Mouse (Mus musculus): ENCODE measurements around the gene Cdkn2b. TPM values are rescaled to one million over a fixed set of nuclear protein-coding genes. Genes with fewer than 3 reads are reported as not detected.
A peak's percentile ranks its signal among the peaks of the same experiment; 100 is the strongest.

Gene Cdkn2b
- polyA plus RNA-seq (2015; fragmentation: Nextera tagmentation; extraction: Ambion mirVana) = 65.6 and 67.2 TPM in 2 replicates

- H3K4me1 ChIP-seq (replicated peaks; ENCODE audit: control insufficient read depth, insufficient read depth, low read length) = no peaks in the 10 kb centered on the region
- peak; percentile 96 for ATAC-seq
- H3K9ac ChIP-seq (ENCODE audit: low read depth, low read length) = peak within 1 kb of the TSS; percentile 78
- peak within 1 kb of the TSS; percentile 93 for H3K27ac ChIP-seq (ENCODE audit: low read depth, low read length)
- H3K36me3 ChIP-seq (ENCODE audit: control insufficient read depth, insufficient read depth) = no peaks in the 10 kb centered on the region; the same call in 1 of the 2 replicates
- H3K4me3 ChIP-seq (ENCODE audit: low read depth, low read length) = peak within 1 kb of the TSS; percentile 78
- H3K9me3 ChIP-seq (ENCODE audit: control insufficient read depth) = no peaks in the 10 kb centered on the region
- TF ChIP-seq CTCF (IDR thresholded peaks at IDR 0.05; ENCODE audit: low read depth) = peak; percentile 91
- under 1% methylated on average over 61 of the region's 61 CpGs for WGBS
- peaks cover 56% of the 10 kb centered on the region for H3K27me3 ChIP-seq (replicated peaks; ENCODE audit: control insufficient read depth, insufficient read depth, low read length)
- peak within 1 kb of the TSS; percentile 96 for H3K4me2 ChIP-seq (replicated peaks; ENCODE audit: low read depth)
Measured at GRCm38 (mm10) chr4:89310491-89311254, at the start of gene Cdkn2b. TSS of gene Cdkn2b (minus strand) at chr4:89311039.

GRCm38 (mm10) chr4:89360349-89360748 lies 49.5 kb upstream of the Cdkn2b start:
- H3K27ac ChIP-seq (ENCODE audit: low read depth, low read length) = no peak overlapping the region

GRCm38 (mm10) chr4:89359506-89359905 lies 48.7 kb upstream of the Cdkn2b start:
- Histone ChIP-seq H3K4me3 (ENCODE audit: low read depth, low read length) (no peak overlapping the region), H3K27ac (ENCODE audit: low read depth, low read length) (no peak overlapping the region), H3K4me1 (replicated peaks; ENCODE audit: control insufficient read depth, insufficient read depth, low read length) (no peaks in the 10 kb centered on the region; the same call in 1 of the 2 replicates), H3K9ac (ENCODE audit: low read depth, low read length) (no peak overlapping the region), H3K9me3 (ENCODE audit: control insufficient read depth) (no peaks in the 10 kb centered on the region), H3K36me3 (ENCODE audit: control insufficient read depth, insufficient read depth) (no peaks in the 10 kb centered on the region), H3K27me3 (replicated peaks; ENCODE audit: control insufficient read depth, insufficient read depth, low read length) (no peaks in the 10 kb centered on the region), H3K4me2 (replicated peaks; ENCODE audit: low read depth) (no peak overlapping the region)
- no peak for ATAC-seq
- WGBS = 83% methylated on average over 6 of the region's 6 CpGs
- no peak for TF ChIP-seq CTCF (IDR thresholded peaks at IDR 0.05; ENCODE audit: low read depth)

More at GRCm38 (mm10) chr4:89360349-89360748, 49.5 kb upstream of the Cdkn2b start:
- WGBS = 21% methylated on average over 3 of the region's 3 CpGs
- H3K27me3 ChIP-seq (replicated peaks; ENCODE audit: control insufficient read depth, insufficient read depth, low read length) = no peaks in the 10 kb centered on the region
- TF ChIP-seq CTCF (IDR thresholded peaks at IDR 0.05; ENCODE audit: low read depth) = no peak
- no peaks in the 10 kb centered on the region for H3K36me3 ChIP-seq (ENCODE audit: control insufficient read depth, insufficient read depth)
- H3K4me1 ChIP-seq (replicated peaks; ENCODE audit: control insufficient read depth, insufficient read depth, low read length) = no peaks in the 10 kb centered on the region; the same call in 1 of the 2 replicates
- no peak overlapping the region for H3K4me2 ChIP-seq (replicated peaks; ENCODE audit: low read depth)
- ATAC-seq = peak; percentile 60; the same call in 1 of the 2 replicates
- no peak overlapping the region for H3K9ac ChIP-seq (ENCODE audit: low read depth, low read length)
- no peak overlapping the region for H3K4me3 ChIP-seq (ENCODE audit: low read depth, low read length)
- H3K9me3 ChIP-seq (ENCODE audit: control insufficient read depth) = no peaks in the 10 kb centered on the region

GRCm38 (mm10) chr4:89353935-89354334 lies 43.1 kb upstream of the Cdkn2b start:
- no peak for ATAC-seq
- WGBS = 50% methylated on average over 9 of the region's 9 CpGs
- Histone ChIP-seq H3K4me1 (replicated peaks; ENCODE audit: control insufficient read depth, insufficient read depth, low read length) (no peaks in the 10 kb centered on the region), H3K36me3 (ENCODE audit: control insufficient read depth, insufficient read depth) (no peaks in the 10 kb centered on the region), H3K9ac (ENCODE audit: low read depth, low read length) (no peak overlapping the region), H3K4me2 (replicated peaks; ENCODE audit: low read depth) (no peak overlapping the region), H3K9me3 (ENCODE audit: control insufficient read depth) (no peaks in the 10 kb centered on the region), H3K27me3 (replicated peaks; ENCODE audit: control insufficient read depth, insufficient read depth, low read length) (no peaks in the 10 kb centered on the region), H3K4me3 (ENCODE audit: low read depth, low read length) (no peak overlapping the region), H3K27ac (ENCODE audit: low read depth, low read length) (no peak overlapping the region)
- TF ChIP-seq CTCF (IDR thresholded peaks at IDR 0.05; ENCODE audit: low read depth) = peak; percentile 55

- 64% methylated on average over 3 of the region's 3 CpGs for WGBS
Measured at GRCm38 (mm10) chr4:89353071-89353582, 42.3 kb upstream of the Cdkn2b start.

DNA sequence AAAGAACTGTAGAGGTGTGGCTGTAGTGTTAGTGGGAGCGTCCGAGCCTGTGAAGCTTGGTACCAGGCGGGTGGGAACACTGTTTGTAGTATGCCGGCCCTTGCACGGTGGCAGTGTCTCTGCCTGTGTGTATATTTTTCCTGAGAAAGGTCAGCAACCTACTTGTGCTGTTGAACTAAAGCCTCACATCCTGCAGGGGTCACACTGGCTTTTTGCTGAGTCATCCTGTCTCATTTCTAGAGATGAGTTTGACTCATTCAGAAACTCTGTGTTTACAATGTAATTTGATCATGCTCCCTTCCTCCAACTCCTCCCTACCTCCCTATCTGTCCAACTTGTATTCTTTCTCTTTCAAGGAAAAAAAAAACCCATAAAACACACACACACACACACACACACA lies 40.6 kb upstream of the Cdkn2b start:
- TF ChIP-seq CTCF (IDR thresholded peaks at IDR 0.05; ENCODE audit: low read depth) = 0 out of 2 replicates have a peak, but pooled peaks have one; percentile 3
- WGBS = 27% methylated on average over 5 of the region's 5 CpGs
- Histone ChIP-seq H3K4me3 (ENCODE audit: low read depth, low read length) (no peak overlapping the region), H3K27ac (ENCODE audit: low read depth, low read length) (no peak overlapping the region), H3K9me3 (ENCODE audit: control insufficient read depth) (no peaks in the 10 kb centered on the region), H3K27me3 (replicated peaks; ENCODE audit: control insufficient read depth, insufficient read depth, low read length) (no peaks in the 10 kb centered on the region), H3K4me1 (replicated peaks; ENCODE audit: control insufficient read depth, insufficient read depth, low read length) (no peaks in the 10 kb centered on the region), H3K4me2 (replicated peaks; ENCODE audit: low read depth) (no peak overlapping the region), H3K9ac (ENCODE audit: low read depth, low read length) (no peak overlapping the region), H3K36me3 (ENCODE audit: control insufficient read depth, insufficient read depth) (no peaks in the 10 kb centered on the region)
- no peak for ATAC-seq

More at GRCm38 (mm10) chr4:89353071-89353582, 42.3 kb upstream of the Cdkn2b start:
- Histone ChIP-seq H3K4me3 (ENCODE audit: low read depth, low read length) (no peak overlapping the region), H3K27ac (ENCODE audit: low read depth, low read length) (no peak overlapping the region), H3K4me1 (replicated peaks; ENCODE audit: control insufficient read depth, insufficient read depth, low read length) (no peaks in the 10 kb centered on the region), H3K9me3 (ENCODE audit: control insufficient read depth) (no peaks in the 10 kb centered on the region), H3K27me3 (replicated peaks; ENCODE audit: control insufficient read depth, insufficient read depth, low read length) (no peaks in the 10 kb centered on the region), H3K4me2 (replicated peaks; ENCODE audit: low read depth) (no peak overlapping the region), H3K9ac (ENCODE audit: low read depth, low read length) (no peak overlapping the region), H3K36me3 (ENCODE audit: control insufficient read depth, insufficient read depth) (no peaks in the 10 kb centered on the region)
- TF ChIP-seq CTCF (IDR thresholded peaks at IDR 0.05; ENCODE audit: low read depth) = no peak
- no peak for ATAC-seq
